Mouse (Mus musculus) brain, embryonic 14.5 days (tissue): Measurements from ENCODE around the gene Abcc6. TPM values are rescaled to one million over a fixed set of nuclear protein-coding genes. Genes with fewer than 3 reads are reported as not detected.

ENCODE experiments used
- DNase-seq: peaks from one replicate; pipeline ENCODE4 v3.0.0-alpha.2; 2011; ENCODE audit warnings: low read depth
- CTCF ChIP-seq: fragments of 200-500 bp; IDR thresholded peaks from 2 replicates; pipeline ENCODE4 v1.5.1; 2012; ENCODE audit warnings: inconsistent platforms, mild to moderate bottlenecking, moderate library complexity, borderline replicate concordance; ENCODE audit not compliant: insufficient read depth, insufficient read length; ENCODE audit errors: extremely low read depth
- POLR2A ChIP-seq: fragments of 200-500 bp; IDR thresholded peaks from 2 replicates; pipeline ENCODE4 v1.6.1; 2012; ENCODE audit warnings: mild to moderate bottlenecking, inconsistent platforms, borderline replicate concordance; ENCODE audit not compliant: poor library complexity, insufficient read depth, insufficient read length, severe bottlenecking; ENCODE audit errors: extremely low read depth
- polyA plus RNA-seq: library from polyadenylated mRNA; depleted of rRNA; stranded (reverse); fragments of >200 nt; gene quantifications from 2 replicates; pipeline ENCODE4 v1.2.3, GENCODE M21; 2012

Abcc6 gene
- polyA plus RNA-seq, 1 experiment: 1.4 TPM

- no peak for TF ChIP-seq POLR2A
- no peak for TF ChIP-seq CTCF
- DNase-seq: no peak
These were observed 4.7 kb downstream of the Abcc6 start for GRCm38 (mm10) chr7:46025436-46025835.

- no peak for DNase-seq
- no peak for TF ChIP-seq POLR2A
- no peak for TF ChIP-seq CTCF
These were observed 8.2 kb downstream of the Abcc6 start for GRCm38 (mm10) chr7:46021951-46022350.

- TF ChIP-seq CTCF (no peak), POLR2A (no peak)
- peak; percentile 20 for DNase-seq
These were observed 10.5 kb downstream of the Abcc6 start for GRCm38 (mm10) chr7:46019594-46019993.

- no peak for TF ChIP-seq CTCF
- TF ChIP-seq POLR2A: no peak
These were observed 16.7 kb downstream of the Abcc6 start for GRCm38 (mm10) chr7:46013266-46014010.

GRCm38 (mm10) chr7:46012121-46012520 is 18.0 kb downstream of the Abcc6 start:
- TF ChIP-seq POLR2A (no peak), CTCF (no peak)
- DNase-seq: no peak

More at GRCm38 (mm10) chr7:46013266-46014010, 16.7 kb downstream of the Abcc6 start:
- DNase-seq: peak; percentile 73

- DNase-seq: peak; percentile 84
- peak; percentile 82; the same call in 1 of the 2 replicates for TF ChIP-seq CTCF
- TF ChIP-seq POLR2A: no peak
These were observed 20.5 kb downstream of the Abcc6 start for GRCm38 (mm10) chr7:46009578-46009977.

GRCm38 (mm10) chr7:46002748-46003147 is 27.4 kb downstream of the Abcc6 start:
- TF ChIP-seq POLR2A (no peak), CTCF (no peak)

GRCm38 (mm10) chr7:46000577-46000976 is 29.5 kb downstream of the Abcc6 start:
- no peak for TF ChIP-seq POLR2A
- TF ChIP-seq CTCF: no peak
- no peak for DNase-seq

More at GRCm38 (mm10) chr7:46002748-46003147, 27.4 kb downstream of the Abcc6 start:
- DNase-seq: no peak

- TF ChIP-seq POLR2A (no peak), CTCF (no peak)
- no peak for DNase-seq
These were observed 37.6 kb downstream of the Abcc6 start for GRCm38 (mm10) chr7:45992470-45992869.

- no peak for TF ChIP-seq CTCF
- no peak for TF ChIP-seq POLR2A
- DNase-seq: no peak
These were observed 41.8 kb downstream of the Abcc6 start for GRCm38 (mm10) chr7:45988344-45988743.

GRCm38 (mm10) chr7:45986893-45987292 is 43.2 kb downstream of the Abcc6 start:
- TF ChIP-seq CTCF (no peak), POLR2A (no peak)

GRCm38 (mm10) chr7:45981612-45982011 is 48.5 kb downstream of the Abcc6 start:
- TF ChIP-seq POLR2A (no peak), CTCF (no peak)
- no peak for DNase-seq

More at GRCm38 (mm10) chr7:45986893-45987292, 43.2 kb downstream of the Abcc6 start:
- no peak for DNase-seq
